Mouse (Mus musculus) left cerebral cortex, postnatal 4 days (tissue): ENCODE measurements around the gene Defb36. TPM values are rescaled to one million over a fixed set of nuclear protein-coding genes. Genes with fewer than 3 reads are reported as not detected.

Experiments used
- DNase-seq: peaks from one replicate; pipeline ENCODE4 v3.0.0-alpha.2; 2022
- intact Hi-C: fragments of 180-260 bp; cut with DNase I; formaldehyde crosslinking; loops from one replicate; pipeline ENCODE4 v1.15.1; 2025
- total RNA-seq, 2 experiments: library from RNA; stranded (reverse); gene quantifications; 2 replicates each; pipeline ENCODE4 v1.2.3; 2021

Gene Defb36
- total RNA-seq: not detected

GRCm38 (mm10) chr2:152604057-152604456 is at the start of gene Defb36:
Gene Defb36, plus strand, starts transcription at chr2:152604327.
- peak; percentile 24 for DNase-seq
- intact Hi-C loops: no loop called here

- DNase-seq: no peak
- intact Hi-C loops: no loop called here
Measured at GRCm38 (mm10) chr2:152556655-152557054, 47.5 kb upstream of the Defb36 start.

DNA sequence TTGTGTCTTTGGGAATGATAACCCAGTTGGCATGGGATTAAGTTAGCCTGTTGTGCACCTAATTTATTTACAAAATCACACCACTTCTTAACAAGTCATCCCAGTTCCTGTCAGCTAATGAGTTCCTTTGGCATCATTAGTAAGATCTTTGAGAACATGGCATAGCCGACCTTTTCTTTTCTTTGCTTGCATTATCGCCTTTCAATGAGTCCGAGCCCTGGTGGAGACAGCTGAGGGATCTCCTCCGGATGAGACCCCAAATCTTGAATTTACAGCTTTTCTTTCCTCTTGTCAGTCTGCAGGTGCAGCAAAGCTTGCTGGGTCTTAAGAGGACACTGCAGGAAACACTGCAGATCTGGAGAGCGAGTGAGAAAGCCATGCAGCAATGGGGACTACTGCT is 35.1 kb upstream of the Defb36 start, which contains the start of gene Gm17416:
TSS of gene Gm17416 (plus strand) at position 301 of the 400 bp plus-strand sequence.
- no peak for DNase-seq
- intact Hi-C loops: no loop called here

DNA sequence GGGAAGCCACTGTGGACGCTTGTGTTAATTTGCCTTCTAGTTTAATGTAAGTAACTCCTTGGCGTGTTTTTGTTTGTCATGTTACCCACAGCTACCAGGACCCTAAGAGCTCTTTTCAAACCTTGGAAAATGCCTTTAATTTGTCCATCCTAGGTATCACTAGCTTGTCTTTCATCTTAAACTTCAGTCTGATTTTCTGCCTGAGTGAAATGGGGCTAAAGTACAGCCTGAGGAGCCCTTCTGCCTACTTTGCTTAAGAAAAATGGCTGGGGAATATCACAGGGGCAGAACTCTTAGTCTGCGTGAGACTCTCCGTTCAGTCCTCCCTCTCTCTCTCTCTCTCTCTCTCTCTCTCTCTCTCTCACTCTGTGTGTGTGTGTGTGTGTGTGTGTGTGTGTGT is 34.2 kb upstream of the Defb36 start:
- no peak for DNase-seq
- intact Hi-C loops: no loop called here

GRCm38 (mm10) chr2:152570313-152570712 is 33.8 kb upstream of the Defb36 start:
- intact Hi-C loops: no loop called here
- DNase-seq: no peak

GRCm38 (mm10) chr2:152572114-152572794 is 31.9 kb upstream of the Defb36 start, which contains the start of gene Defb21:
Gene Defb21, plus strand, starts transcription at chr2:152572744.
- DNase-seq: peak; percentile 16

GRCm38 (mm10) chr2:152573484-152573883 is 30.6 kb upstream of the Defb36 start:
- DNase-seq: no peak
- intact Hi-C loops: no loop called here

More at GRCm38 (mm10) chr2:152572114-152572794, 31.9 kb upstream of the Defb36 start, which contains the start of gene Defb21:
- intact Hi-C loops: no loop called here

DNA sequence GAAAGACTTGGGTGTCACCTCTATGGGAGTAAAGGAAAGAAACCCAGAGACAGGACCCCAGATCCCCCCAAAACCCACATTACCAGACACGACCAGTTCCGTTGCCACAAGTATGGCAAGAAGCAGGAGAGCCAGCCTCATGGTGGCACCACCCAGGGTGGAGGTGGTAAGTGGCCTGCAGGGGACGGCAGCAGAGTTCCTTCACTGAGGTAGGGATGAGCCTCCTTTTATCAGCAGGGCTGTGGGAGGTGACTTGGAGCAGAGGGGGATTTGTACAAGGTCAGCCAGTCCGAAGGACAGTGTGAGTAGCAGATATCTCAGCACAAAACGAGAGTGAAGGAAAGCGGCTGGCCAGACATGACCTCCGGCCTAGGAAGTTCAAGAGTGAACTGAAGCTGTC is 24.0 kb upstream of the Defb36 start, which contains the start of gene Defb19:
TSS of gene Defb19 (minus strand) at position 206 of the 400 bp plus-strand sequence.
- intact Hi-C loops: no loop called here
- no peak for DNase-seq

- DNase-seq: no peak
- intact Hi-C loops: no loop called here
Measured at GRCm38 (mm10) chr2:152580612-152581011, 23.5 kb upstream of the Defb36 start.

- intact Hi-C loops: no loop called here
- peak; percentile 10 for DNase-seq
Measured at GRCm38 (mm10) chr2:152586926-152587560, 17.1 kb upstream of the Defb36 start.

DNA sequence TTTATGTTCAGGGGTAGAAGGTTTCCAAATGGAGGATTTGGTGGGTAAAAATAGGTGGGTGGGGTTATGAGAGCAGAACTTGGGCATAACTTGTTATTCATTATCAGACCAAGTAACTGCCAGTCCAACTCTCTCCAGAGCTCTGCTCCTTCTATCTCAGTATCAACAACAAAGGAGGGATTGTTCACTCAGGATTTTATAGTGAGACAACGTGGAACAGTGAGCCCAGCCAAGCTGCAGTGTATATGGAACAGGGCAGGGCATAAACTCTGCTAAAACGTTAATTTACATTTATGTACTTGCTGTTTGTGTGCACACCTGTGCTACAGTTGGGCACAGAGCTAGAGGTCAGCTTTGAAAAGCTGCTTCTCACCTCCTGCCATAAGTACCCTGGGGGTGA is 15.7 kb upstream of the Defb36 start:
- DNase-seq: no peak
- intact Hi-C loops: no loop called here

DNA sequence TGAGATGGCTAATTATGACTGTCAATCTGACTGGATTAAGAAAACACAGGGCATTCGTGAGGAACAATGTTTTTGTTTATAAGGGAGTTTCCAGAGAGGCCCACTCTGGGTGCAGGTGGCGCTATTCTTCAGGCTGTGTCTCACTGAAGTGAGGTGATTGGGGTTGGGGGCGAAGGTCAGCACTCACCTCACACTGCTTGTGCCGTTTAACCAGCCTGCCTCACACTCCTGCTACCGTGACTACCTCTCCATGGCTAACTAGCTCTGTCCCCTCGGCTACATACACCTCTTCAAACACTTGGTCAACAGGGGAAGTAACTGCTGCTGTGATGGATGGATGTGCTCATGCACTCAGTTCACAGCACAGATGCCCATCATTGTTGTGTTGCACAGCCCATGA is 15.1 kb upstream of the Defb36 start:
- intact Hi-C loops: no loop called here
- DNase-seq: no peak

DNA sequence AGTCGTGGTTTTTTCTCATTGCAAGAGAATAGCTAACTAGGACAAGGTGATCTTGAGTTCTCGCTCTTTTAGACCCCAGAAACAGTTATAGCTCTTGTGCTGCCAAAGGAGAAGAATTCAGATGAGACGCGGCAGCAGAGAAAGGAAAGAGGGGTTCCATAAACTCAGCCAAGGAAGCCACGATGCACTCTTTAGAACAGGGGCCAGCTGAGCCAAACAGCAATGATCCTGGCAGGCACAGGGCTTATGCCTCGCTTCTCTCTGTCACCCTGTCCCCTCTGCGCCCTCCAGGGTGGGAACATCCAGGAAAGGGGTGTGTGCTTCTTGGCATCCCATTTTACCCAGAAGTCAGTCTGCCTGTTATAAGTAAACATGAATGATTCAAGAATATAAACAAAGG is 4.8 kb upstream of the Defb36 start, which contains the start of gene Defb45:
TSS of gene Defb45 (minus strand) at position 101 of the 400 bp plus-strand sequence.
- no peak for DNase-seq
- intact Hi-C loops: no loop called here

GRCm38 (mm10) chr2:152600076-152600475 is 4.1 kb upstream of the Defb36 start:
- intact Hi-C loops: no loop called here
- DNase-seq: no peak

- DNase-seq: no peak
- intact Hi-C loops: no loop called here
Measured at GRCm38 (mm10) chr2:152601275-152601960, 2.7 kb upstream of the Defb36 start.

DNA sequence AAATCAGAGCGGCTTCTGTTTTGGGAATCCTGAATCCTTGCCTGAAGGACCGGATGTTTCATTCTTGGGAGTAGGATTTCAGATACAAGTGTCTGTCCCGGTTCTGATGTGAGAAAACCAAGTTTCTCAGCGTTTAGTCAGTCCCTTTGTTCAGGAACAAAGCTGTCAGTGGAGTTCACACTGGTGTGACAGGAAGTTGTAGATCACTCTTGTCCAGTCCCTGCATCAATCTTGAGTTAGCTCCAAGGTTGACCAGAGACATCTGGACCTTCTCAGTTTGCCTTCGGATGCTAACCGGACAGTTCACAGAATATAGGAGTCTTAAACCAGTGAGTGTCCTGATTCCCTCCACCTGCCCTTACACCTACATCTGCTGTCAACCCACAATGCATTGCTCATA is 3.6 kb downstream of the Defb36 start:
- intact Hi-C loops: no loop called here
- DNase-seq: no peak

GRCm38 (mm10) chr2:152608719-152609118 is 4.6 kb downstream of the Defb36 start:
- DNase-seq: no peak
- intact Hi-C loops: no loop called here

DNA sequence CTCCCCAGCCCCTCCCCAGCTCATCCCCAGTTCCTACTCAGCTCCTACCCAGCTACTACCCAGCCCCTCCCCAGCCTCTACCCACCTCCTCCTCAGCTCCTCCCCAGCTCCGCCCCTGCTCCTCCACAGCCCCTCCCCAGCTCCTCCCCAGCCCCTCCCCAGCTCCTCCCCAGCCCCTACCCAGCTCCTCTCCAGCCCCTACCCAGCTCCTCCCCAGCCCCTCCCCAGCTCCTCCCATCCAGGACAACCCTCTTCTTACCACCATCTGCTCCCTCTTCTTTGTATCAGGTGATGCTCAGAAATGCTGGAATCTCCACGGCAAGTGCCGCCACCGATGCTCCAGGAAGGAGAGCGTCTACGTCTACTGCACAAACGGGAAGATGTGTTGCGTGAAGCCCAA is 8.1 kb downstream of the Defb36 start:
- DNase-seq: peak; percentile 8
- intact Hi-C loops: loop anchor here (10.0 kb wide), 1 partner anchor 223 kb away; the partner anchor contains the start of gene Bcl2l1

DNA sequence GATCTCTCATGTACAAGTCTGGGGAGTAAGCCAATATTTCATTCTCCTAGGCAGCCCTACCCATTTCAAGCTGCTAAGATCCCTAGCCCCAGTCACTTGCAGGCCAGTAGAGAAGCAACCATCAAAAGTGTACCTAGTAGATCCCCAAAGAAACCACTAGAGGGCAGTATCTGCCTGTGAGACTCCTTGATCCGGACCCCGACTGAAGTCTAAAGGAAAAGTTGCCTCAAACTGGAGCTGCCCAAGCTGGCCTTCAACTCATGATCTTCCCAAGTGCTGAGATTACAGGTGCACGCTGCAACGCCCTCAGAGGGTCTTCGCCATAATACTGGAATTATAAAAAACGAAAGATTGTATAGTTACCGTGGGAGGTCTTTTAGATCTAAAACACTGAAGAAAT is 11.4 kb downstream of the Defb36 start:
- DNase-seq: peak; percentile 30
- intact Hi-C loops: loop anchor here (5.0 to 10.0 kb wide), 3 partner anchors 42 to 219 kb away; partner anchors contain the start of gene Bcl2l1

DNA sequence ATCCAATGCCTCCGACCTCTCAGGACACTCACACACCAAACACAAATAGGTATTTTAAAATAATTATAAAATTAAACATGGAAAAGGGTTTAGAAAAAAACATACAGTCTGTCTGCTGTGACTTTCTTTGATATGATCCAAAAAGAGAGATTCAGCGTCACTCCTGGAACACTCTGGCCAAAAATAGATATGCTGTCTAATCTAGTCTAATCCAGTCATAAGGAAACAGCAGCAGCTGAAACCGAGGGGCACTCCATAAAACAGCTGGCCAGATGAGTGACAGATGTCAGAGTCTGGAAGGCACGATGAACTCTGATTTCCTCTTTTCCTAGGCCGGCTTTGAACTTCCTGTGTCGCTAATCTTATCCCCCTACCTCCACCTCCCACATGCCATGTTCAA is 12.3 kb downstream of the Defb36 start:
- intact Hi-C loops: loop anchor here (5.0 to 10.0 kb wide), 3 partner anchors 41 to 218 kb away; partner anchors contain the start of gene Bcl2l1
- DNase-seq: no peak

DNA sequence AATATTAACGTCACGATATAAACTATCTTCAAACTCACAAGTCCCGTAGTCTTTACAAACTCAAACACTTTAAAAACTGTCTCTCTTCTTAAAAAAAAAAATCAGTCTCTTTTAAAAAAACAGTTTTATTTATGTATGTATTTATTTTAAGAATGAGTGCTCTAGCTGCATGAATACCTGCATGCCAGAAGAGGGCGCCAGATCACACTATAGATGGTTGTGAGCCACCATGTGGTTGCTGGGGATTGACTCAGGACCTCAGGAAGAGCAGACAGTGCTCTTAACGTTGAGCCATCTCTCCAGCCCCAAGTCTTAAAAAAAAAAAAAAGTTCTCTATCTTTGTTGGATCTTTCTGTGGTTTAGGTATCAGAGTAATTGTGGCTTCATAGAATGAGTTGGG is 13.2 kb downstream of the Defb36 start:
- intact Hi-C loops: loop anchor here (5.0 to 10.0 kb wide), 3 partner anchors 40 to 217 kb away; partner anchors contain the start of gene Bcl2l1
- no peak for DNase-seq
